Mouse (Mus musculus) inflammation-experienced regulatory T-cells, adult 6 months (primary cell): ENCODE data around the gene Ktn1. TPM values are rescaled to one million over a fixed set of nuclear protein-coding genes. Genes with fewer than 3 reads are reported as not detected.

ENCODE experiments used
- ATAC-seq: one replicate; pipeline ENCODE4 v1.8.0; 2017
- polyA plus RNA-seq, 3 experiments: library from polyadenylated mRNA; unstranded; fragments of 100-300 nt; shearing (Covaris generic); gene quantifications; one replicate each; pipeline ENCODE4 v1.2.1; 2017

The Ktn1 gene
- polyA plus RNA-seq, 3 experiments from 2014 or later = 47.9 to 86.0 (median 74.2) TPM

GRCm38 (mm10) chr14:47756411-47757065, 108.3 kb downstream of the Ktn1 start:
- no peak for ATAC-seq

GRCm38 (mm10) chr14:47765192-47765591, 116.9 kb downstream of the Ktn1 start:
- ATAC-seq = no peak

GRCm38 (mm10) chr14:47765796-47766195, 117.5 kb downstream of the Ktn1 start:
- no peak for ATAC-seq

- no peak for ATAC-seq
Measured at GRCm38 (mm10) chr14:47766373-47766772, 118.1 kb downstream of the Ktn1 start.

DNA sequence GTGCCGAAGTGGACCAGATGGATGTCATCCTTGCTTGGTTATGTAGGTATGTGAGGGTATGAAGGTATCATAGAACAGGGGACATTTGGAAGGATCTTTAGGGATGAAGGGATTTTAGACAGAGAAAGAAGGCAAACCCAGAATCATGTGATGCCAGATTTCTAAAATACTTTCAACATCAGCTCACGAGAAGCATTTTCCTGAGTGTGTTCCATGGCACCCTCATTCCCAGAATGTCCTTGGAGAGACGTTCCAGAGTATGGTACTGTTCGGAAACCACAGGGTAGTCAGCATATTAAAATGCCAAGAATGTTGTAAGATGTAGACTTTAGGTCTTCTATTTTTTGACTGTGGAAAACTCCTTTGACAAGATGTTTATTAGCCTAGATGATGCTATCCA, 123.2 kb downstream of the Ktn1 start:
- no peak for ATAC-seq

GRCm38 (mm10) chr14:47775543-47775942, 127.3 kb downstream of the Ktn1 start:
- no peak for ATAC-seq

DNA sequence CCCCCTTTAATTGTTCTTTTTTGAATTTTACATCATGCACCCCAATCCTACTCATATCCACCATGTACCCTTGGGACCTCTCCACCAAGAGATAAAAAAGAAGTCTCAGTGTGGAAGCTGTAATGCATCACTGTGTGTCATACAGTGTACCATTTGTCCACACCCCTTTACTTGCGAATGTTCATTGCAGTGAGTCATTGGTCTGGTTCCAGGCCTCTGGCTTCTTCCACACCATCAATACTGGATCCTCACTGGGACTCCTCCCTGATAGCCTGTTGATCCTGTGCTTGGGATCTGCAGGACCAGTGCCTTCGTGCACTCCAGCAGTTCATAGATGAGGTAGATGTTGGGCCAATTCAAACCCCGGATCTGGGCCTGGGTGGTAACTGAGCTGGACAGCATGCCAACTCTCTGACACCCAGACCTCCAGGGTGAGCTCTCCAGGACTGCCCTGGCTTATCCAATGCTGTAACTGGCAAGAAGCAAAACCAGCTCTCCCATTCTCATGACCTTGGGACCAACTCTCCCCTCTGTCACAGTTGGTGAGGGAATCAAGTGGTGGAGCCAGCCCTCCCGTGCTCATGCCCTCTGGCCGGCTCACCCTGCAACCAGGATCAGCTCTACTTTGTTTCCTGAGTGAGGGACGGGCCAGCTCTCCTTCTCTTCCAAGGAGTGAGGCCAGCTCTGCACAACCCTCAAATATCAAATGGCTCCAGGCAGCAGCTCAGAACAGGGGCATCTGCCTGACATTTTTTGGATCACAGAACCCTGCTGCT, 128.2 kb downstream of the Ktn1 start:
- no peak for ATAC-seq

DNA sequence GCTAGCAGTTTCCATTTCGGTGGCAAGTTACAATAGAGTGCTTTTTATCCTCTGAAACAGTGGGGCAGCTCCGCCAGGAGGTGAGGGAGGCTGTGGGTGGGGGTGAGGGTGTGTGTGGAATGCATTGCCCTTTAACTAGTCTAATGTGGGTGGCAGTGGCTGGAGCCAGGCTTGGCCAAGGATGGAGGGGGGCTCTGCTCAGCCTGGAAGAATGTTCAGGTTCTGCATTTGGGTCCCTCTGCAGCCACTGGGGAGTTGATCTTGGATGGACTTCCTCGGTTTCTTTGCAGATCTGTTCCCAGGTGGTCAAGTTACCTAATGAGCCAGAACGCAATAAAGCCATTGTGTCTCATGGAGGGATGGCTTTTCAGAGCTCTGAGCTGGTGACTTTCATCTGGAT, 137.9 kb downstream of the Ktn1 start:
- ATAC-seq = no peak

Other genes with a start within 250 kb of the Ktn1 start
- 10 to 100 TPM in 2 of 3 experiments, 1 to 10 TPM in 1; 9.9 to 33.6 (median 14.7) TPM for gene Dlgap5, start 230.0 kb upstream of the Ktn1 start, polyA plus RNA-seq
- gene Fbxo34, start 198.0 kb upstream of the Ktn1 start, polyA plus RNA-seq = 10 to 100 TPM in 1 of 3 experiments, 1 to 10 TPM in 2; 8.7 to 10.3 (median 9.4) TPM
- 10 to 100 TPM in 2 of 3 experiments, 1 to 10 TPM in 1; 8.2 to 18.1 (median 14.5) TPM for gene Atg14, start 77.8 kb upstream of the Ktn1 start, polyA plus RNA-seq